Mouse (Mus musculus): Measurements from ENCODE around the gene Wdr60. TPM values are rescaled to one million over a fixed set of nuclear protein-coding genes. Genes with fewer than 3 reads are reported as not detected.

The Wdr60 gene
- total and polyA plus RNA-seq, 3 experiments, result 3.6 to 9.2 (median 6.7) TPM

DNA sequence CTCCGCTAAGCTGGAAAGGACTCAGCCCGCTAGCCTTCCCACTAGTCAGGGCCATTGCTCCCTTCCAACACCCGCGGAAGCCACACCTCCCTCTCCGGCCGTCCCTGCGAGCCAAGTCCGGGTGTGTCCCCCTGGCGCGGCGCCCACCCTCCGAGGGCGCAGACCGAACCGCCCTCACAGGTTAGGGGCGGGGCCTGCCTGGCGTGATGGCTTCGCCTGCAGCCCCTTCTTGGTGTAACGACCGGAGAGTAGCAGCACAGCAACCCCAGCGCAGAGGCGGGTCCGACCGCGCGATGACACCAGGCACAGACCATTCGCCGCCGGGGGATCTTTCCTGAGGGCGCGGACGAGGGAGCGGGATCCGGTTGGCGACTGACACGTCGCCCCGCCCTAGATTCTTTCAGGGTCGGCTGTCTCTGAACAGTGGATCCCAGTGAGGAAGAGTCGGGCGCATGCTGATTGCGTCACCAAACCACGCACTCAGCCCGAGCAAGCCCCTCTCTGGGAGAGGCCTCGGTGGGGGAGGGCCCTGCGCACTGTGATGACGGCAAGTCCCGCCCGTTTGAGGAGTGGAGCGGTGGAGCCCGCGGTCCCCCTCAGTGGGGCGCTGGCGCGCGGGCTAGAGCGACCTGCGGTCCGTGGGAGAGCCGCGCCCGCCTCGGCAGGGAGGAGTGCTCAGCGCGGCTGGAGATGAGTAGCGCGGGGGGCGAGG lies 18.0 kb upstream of the Wdr60 start, which contains the start of gene Esyt2 (continued):
- TF ChIP-seq MEF2A (IDR thresholded peaks at IDR 0.05; ENCODE audit: borderline replicate concordance, low read depth, low read length), result peak; percentile 67; the same call in 1 of the 2 replicates
- TF ChIP-seq JUND (conservative IDR thresholded peaks at IDR 0.05; ENCODE audit: low read depth, low read length), result no peak
- TF ChIP-seq MAX (IDR thresholded peaks at IDR 0.05; ENCODE audit: low read length), result peak; percentile 43; the same call in 1 of the 2 replicates
- peak; percentile 67 for TF ChIP-seq NRF1 (IDR thresholded peaks at IDR 0.05; ENCODE audit: low read depth, low read length)
- TF ChIP-seq ELF1 (IDR thresholded peaks at IDR 0.05; ENCODE audit: low read depth, low read length), result peak; percentile 82
- TF ChIP-seq CHD2 (IDR thresholded peaks at IDR 0.05; ENCODE audit: low read length), result peak; percentile 89
- TF ChIP-seq MXI1 (IDR thresholded peaks at IDR 0.05; ENCODE audit: low read depth, low read length), result peak; percentile 78; the same call in 1 of the 2 replicates
- 0 out of 2 replicates have a peak, but pooled peaks have one; percentile 48 for TF ChIP-seq TBP (conservative IDR thresholded peaks at IDR 0.05; ENCODE audit: low read depth, low read length)
- peak; percentile 98 for TF ChIP-seq MAZ (IDR thresholded peaks at IDR 0.05; ENCODE audit: low read depth, low read length)
- TF ChIP-seq KAT2A (IDR thresholded peaks at IDR 0.05; ENCODE audit: insufficient replicate concordance, low read length), result peak; percentile 72; the same call in 1 of the 2 replicates
- peak; percentile 95 for TF ChIP-seq SIN3A (IDR thresholded peaks at IDR 0.05; ENCODE audit: low read length)
- TF ChIP-seq CHD1 (IDR thresholded peaks at IDR 0.05; ENCODE audit: low read depth, low read length), result no peak
- no peak for TF ChIP-seq MAFK (IDR thresholded peaks at IDR 0.05; ENCODE audit: insufficient replicate concordance, low read length)

DNA sequence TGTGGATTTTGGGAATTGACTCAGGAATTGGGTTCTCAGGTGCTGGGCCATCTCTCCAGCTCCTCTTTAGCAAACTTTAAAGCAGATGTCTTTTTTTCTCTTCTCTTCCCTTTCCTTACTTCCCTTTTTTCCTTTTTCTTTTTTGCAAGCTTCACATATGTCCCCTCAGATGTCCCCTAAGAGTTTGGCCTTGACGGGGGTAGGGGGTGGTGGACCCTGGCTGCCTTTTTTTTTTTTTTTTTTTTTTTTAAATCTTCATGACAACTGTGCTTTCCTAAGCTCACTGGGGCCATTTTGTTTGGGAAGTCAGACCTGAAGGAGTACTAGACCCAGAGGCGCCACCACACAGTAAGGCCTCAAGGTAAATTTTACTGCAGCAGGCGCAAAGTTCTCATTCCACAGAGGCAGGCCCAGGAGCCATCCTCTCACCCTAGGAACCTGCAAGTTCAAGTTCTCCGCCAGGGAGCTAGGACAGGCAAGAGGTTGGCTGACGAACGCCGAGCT lies 17.4 kb upstream of the Wdr60 start:
- Histone ChIP-seq H3K79me2 (replicated peaks; ENCODE audit: control insufficient read depth, extremely low read depth, insufficient read depth, poor library complexity, severe bottlenecking) (peaks cover 3% of the 10 kb centered on the region; the same call in 1 of the 2 replicates), H3K4me3 (replicated peaks in 1 of 3; ENCODE audit: low read depth in 2 of 3, low read length in 2 of 3, poor library complexity in 1 of 3) (peak overlapping the region; percentile 84 to 95 (median 91)), H3K4me1 (ENCODE audit: control insufficient read depth in 1 of 2, insufficient read depth in 2 of 2) (peaks cover 0 to 13% of the 10 kb centered on the region in 2 experiments; a peak in 3 of 4 replicates), H3K4me2 (ENCODE audit: insufficient read depth, low read depth, poor library complexity, severe bottlenecking) (peak overlapping the region; percentile 29), H3K36me3 (replicated peaks in 1 of 2; ENCODE audit: control insufficient read depth in 1 of 2, insufficient read depth in 1 of 2, low read length in 1 of 2) (no peaks in the 10 kb centered on the region), H3K9ac (ENCODE audit: insufficient read depth, low read depth) (peak overlapping the region; percentile 82), H3K27ac (ENCODE audit: insufficient read depth, low read depth) (peak overlapping the region; percentile 73), H3K27me3 (replicated peaks) (no peaks in the 10 kb centered on the region), H3K9me3 (replicated peaks; ENCODE audit: low read length) (no peaks in the 10 kb centered on the region)
- no peak for DNase-seq (ENCODE audit: extremely low read depth)
- in situ Hi-C loops (cut with MboI; ENCODE audit: low pct_ligation_motif_present, low pct_unique_long_range_greater_than_20kb, low sequenced_read_pairs), result loop anchor here (25.0 kb wide), 1 partner anchor 132 kb away; the partner anchor contains the start of gene Ncapg2
- dilution Hi-C loops (cut with MboI; ENCODE audit: extremely low pct_ligation_motif_present, extremely low pct_unique_long_range_greater_than_20kb, low sequenced_read_pairs), result no loop called here
- TF ChIP-seq MYC (IDR thresholded peaks at IDR 0.05; ENCODE audit: low read depth, low read length) (no peak), NRF1 (IDR thresholded peaks at IDR 0.05; ENCODE audit: low read depth, low read length) (no peak), ETS1 (conservative IDR thresholded peaks at IDR 0.05; ENCODE audit: low read depth, low read length) (no peak), USF2 (conservative IDR thresholded peaks at IDR 0.05; ENCODE audit: low read depth, low read length) (no peak), MXI1 (IDR thresholded peaks at IDR 0.05; ENCODE audit: low read depth, low read length) (no peak), BHLHE40 (IDR thresholded peaks at IDR 0.05; ENCODE audit: low read depth, low read length) (no peak), ZNF384 (IDR thresholded peaks at IDR 0.05; ENCODE audit: low read depth, low read length) (peak; percentile 72), E2F4 (IDR thresholded peaks at IDR 0.05; ENCODE audit: insufficient replicate concordance, low read depth, low read length) (no peak)

Data from CH12.LX (cell line).